Mouse (Mus musculus) adrenal gland (tissue): ENCODE measurements around the gene Npw.

Source experiments
- intact Hi-C: fragments of 180-260 bp; cut with DNase I; formaldehyde crosslinking; loops from one replicate; pipeline ENCODE4 v1.15.1; 2025
- long read RNA-seq, 2 experiments: library from polyadenylated mRNA; unstranded; transcript quantifications; one replicate each; pipeline ENCODE4 v2.0.0; 2020; ENCODE audit warnings: borderline replicate concordance in 1 of 2; ENCODE audit not compliant: insufficient replicate concordance in 1 of 2

Npw gene
- long read RNA-seq, experiment 1 = 0 reads
- long read RNA-seq, experiment 2 = 0 reads

DNA sequence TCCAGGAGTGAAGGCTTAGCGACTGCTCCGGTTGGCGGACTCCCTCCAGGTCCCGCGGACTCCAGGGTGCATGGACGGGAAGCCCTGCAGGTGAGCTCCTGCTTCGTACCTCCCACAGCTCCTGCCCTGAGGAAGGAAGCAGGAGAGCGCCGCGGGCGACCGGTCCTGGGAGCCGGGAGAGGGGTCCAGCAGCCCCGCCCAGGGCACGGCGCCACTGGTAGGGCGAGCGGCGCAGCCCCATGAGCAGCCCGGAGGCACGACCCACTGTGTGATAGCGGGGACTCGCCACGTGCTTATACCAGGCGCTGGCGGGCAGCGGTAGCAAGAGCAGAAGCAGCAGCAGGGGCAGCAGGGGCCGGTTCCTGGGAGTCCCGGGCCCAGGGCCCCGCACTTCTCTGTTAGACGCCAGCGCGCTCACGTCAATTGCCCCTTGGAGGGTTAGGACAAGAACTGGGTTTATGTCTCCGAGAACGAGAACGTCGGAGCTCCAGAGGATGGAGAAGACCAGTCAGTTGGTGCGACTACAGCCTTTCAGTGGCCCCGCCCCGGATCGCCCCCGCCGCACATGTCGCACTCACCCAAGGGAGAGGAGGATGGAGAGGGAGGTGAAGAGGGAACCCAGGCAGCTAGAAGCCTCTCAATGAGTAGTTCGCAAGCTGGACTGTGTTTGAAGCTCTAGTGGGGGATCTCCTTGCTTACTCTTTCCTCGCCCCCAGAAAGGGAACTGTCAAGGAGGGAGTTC, at the start of gene Npw:
Gene Npw, minus strand, starts transcription at position 441 of the 742 bp plus-strand sequence.
- intact Hi-C loops = no loop called here

DNA sequence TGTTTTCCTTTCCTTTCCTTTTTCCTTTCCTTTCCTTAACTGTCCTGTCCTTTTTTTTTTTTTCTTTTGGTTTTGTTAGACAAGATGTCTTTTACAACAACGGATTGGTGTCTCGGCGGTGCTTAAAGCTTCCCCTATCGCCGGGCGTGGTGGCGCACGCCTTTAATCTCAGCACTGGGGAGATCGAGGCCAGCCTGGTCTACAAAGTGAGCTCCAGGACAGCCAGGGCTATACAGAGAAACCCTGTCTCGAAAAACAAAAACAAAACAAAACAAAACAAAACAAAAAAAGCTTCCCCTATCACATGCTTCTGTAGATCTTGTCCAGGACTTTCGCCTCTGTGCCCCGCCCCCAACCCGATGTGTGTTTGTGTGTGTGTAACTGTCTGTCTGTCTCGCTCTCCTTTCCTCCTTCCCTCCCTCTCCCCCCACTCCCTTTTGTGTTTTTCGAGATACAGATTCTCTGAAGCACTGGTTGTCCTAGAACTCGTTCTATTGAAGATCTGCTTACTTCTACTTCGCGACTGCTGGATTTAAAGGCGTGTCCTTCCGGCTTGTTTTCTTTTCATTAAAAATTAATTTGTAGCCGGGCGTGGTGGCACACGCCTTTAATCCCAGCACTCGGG, 49.7 kb upstream of the Npw start:
- intact Hi-C loops = no loop called here

- intact Hi-C loops = no loop called here
Measured at GRCm38 (mm10) chr17:24706982-24707800, 48.9 kb upstream of the Npw start, which contains the start of gene Tbl3. Tbl3 (minus strand) TSS chr17:24707660.

GRCm38 (mm10) chr17:24705821-24706220, 47.6 kb upstream of the Npw start:
- intact Hi-C loops = no loop called here

DNA sequence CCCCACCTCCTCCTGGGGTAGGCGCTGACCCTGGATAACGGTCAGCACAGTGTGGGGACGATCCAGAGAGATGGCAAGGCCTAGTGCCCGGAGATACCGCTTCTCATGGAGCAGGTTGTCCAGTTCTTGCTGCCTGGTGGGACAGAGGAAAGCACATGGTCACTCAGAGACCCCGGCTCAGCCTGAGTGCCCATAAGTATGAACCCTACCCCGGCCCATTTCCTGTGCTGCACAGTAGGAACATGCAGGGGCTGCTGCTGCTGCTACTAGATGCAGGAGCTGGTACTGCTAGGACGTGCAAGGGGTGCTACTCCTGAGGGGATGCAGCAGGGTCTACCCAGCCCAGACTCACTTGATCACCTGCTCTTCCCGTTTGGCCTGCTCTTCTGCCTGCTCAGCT, 43.0 kb upstream of the Npw start:
- intact Hi-C loops = no loop called here

GRCm38 (mm10) chr17:24699473-24699872, 41.2 kb upstream of the Npw start:
- intact Hi-C loops = no loop called here

DNA sequence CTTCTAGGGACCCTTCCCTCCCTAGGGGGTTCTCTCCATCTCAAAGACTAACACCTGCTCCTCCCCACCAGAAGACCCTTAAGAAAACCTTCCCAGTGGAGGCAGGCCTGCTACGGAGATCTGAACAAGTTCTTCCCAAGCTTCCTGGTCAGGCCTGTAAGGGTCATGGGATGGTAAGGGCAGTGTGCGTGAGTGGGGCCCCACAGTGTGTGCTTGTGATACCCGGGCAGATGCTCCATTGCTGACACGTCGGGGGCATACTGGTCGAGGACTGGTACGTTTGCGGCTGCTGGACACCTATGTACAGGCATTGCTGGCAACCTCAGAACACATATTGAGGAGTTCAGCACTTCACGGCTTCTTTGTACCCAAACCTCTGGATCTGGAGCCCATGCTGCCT, 40.5 kb upstream of the Npw start:
- intact Hi-C loops = no loop called here

DNA sequence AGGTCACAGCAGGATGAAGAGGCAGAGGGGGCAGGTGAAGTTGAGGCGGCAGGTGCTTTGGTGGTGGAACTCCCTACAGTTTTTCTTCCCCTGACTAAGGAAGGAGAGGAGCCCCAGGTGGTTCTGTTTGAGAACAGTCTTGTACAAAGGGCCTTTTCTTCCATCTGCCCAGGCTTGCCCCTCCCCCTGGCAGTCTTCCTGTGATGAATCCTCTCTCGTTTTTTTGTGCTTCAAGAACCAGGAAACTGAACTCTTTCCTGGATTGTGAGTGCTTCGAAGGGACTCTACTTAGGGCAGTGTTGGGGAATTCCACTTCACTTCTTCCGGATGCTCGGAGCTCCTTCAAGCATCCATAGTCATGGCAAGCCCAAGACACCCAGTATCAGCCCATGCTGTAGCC, 39.7 kb upstream of the Npw start:
- intact Hi-C loops = no loop called here

- intact Hi-C loops = no loop called here
Measured at GRCm38 (mm10) chr17:24696011-24696697, 37.9 kb upstream of the Npw start, which contains the start of the genes Gfer and Noxo1. Gfer (minus strand) TSS chr17:24696156. Noxo1 (plus strand) TSS chr17:24696234.

DNA sequence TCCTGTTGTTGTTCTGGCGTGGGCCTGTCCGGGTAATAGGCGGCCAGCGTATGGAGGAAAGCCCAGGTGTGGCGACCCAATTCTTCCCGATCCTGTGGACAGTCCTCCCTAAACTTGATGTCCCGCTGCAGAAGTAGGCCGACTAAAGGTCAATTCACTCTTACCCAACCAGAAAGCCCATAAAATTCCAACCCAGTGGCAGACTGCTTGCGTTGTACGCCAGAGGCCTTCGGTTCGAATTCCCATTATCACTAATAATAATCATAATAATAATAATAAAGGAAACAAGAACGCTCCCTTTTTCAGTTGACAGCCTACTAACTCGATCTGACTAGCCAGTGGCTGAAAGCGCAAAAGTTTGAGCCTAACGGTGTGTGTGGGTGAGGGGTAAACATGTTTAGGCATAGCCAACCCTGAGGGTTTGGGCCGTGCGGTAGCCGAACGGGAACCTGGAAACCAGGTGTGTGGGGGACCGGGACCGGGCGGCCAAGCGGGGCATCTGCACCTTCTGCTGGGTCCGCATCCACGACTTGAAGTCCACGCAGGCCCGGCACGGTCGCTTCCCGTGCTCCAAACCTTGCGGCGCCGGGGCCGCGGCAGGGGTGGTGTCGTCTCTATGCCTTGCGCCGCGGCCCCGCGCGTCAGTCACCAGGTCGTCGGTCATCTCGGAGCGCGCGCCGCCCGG, 37.2 kb upstream of the Npw start:
- intact Hi-C loops = no loop called here

GRCm38 (mm10) chr17:24692385-24692784, 34.1 kb upstream of the Npw start:
- intact Hi-C loops = no loop called here

GRCm38 (mm10) chr17:24689251-24690081, 31.2 kb upstream of the Npw start, which contains the start of gene Syngr3:
Syngr3 (minus strand) TSS chr17:24689955.
- intact Hi-C loops = no loop called here

GRCm38 (mm10) chr17:24687599-24687998, 29.3 kb upstream of the Npw start:
- intact Hi-C loops = no loop called here

DNA sequence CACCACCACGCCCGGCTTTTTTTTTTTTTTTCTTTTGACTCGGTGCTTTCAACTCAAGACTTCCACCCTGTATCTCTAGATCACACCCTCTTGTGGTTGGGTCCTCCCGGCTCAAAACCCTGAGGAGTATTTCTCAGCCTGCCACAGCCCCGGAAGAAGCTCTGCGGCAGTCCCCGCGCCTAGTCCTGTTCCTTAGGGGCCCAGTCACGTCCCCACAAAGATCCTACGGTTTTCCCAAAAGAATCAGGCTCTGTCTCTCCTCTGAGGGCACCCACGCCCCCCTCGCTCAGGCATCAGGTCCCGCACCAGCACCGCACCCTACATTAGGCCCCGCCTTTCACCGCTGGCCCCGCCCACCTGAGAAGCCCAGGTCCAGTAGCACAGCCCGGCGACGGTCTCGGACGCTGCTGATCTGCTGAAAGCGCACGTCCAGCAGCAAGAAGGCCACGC, 28.9 kb upstream of the Npw start:
- intact Hi-C loops = no loop called here

DNA sequence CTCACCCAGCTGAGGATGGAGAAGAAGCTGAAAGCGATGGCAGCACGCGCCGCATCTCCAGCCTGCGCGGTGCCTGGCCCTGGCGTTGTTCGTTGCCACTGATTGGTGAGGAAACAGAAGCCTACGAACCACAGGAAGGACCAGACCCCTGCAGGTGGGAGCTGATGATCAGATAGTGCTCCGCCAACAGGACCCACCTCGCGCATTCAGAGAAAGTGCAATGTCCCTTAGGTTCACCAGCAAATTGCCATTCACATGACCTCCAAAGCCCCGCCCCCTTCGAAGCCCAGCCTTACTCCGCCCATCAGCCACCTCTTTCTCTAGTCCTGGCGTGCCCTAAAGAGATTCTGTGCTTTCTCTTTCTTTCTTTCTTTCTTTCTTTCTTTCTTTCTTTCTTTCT, 28.3 kb upstream of the Npw start:
- intact Hi-C loops = no loop called here

DNA sequence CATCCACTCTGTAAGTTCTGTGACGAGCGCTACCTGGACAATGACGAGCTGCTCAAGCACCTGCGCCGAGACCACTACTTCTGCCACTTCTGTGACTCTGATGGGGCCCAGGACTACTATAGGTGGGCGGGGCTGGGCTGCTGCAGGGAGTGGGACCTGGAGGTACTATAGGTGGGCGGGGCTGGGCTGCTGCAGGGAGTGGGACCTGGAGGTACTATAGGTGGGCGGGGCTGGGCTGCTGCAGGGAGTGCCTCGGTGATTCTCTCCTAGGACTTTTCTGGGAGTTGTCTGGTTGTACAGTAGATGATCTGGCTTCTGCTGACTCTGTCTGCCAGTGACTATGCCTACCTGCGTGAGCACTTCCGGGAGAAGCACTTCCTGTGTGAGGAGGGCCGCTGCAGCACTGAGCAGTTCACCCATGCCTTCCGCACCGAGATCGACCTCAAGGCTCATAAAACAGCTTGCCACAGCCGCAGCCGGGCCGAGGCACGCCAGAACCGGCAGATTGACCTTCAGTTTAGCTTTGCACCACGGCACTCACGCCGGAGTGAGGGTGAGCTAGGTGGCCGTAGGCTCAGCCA, 19.3 kb upstream of the Npw start:
- intact Hi-C loops = no loop called here

GRCm38 (mm10) chr17:24676877-24677276, 18.6 kb upstream of the Npw start:
- intact Hi-C loops = no loop called here

- intact Hi-C loops = no loop called here
Measured at GRCm38 (mm10) chr17:24676187-24676586, 17.9 kb upstream of the Npw start.

DNA sequence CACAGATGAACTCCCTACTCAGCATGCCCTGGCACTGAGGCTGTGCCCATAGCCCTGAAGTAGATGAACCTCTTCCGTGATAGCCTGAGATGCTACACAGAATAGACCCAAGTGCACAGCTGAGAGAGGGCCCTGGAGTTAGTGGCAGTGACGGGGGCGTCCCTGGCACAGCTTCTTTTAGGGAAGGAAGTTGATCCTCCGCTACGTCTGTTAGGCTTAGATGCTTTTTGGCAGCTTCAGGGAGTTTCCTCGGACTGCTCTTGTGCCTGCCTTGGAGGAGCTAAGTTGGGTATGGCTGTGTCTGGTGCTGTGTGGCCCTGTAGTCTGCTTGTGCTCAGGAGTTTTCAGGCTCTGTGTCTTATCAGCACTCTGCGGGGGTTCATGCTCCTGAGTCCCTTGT, 16.0 kb upstream of the Npw start:
- intact Hi-C loops = no loop called here
